Mouse (Mus musculus): ENCODE results near the gene Metap1d. TPM values are rescaled to one million over a fixed set of nuclear protein-coding genes. Genes with fewer than 3 reads are reported as not detected.

The Metap1d gene
- total and polyA plus RNA-seq, 3 experiments, result 18.9 to 28.3 (median 21.5) TPM

- H3K27ac ChIP-seq (ENCODE audit: insufficient read depth, low read depth), result no peak overlapping the region
- dilution Hi-C loops (cut with MboI; ENCODE audit: extremely low pct_ligation_motif_present, extremely low pct_unique_long_range_greater_than_20kb, low sequenced_read_pairs), result no loop called here
- no peak for TF ChIP-seq KAT2A (IDR thresholded peaks at IDR 0.05; ENCODE audit: insufficient replicate concordance, low read length)
- no peak for TF ChIP-seq ZMIZ1 (IDR thresholded peaks at IDR 0.05; ENCODE audit: low read depth, low read length)
- no peaks in the 10 kb centered on the region for H3K4me1 ChIP-seq (ENCODE audit: control insufficient read depth in 1 of 2, insufficient read depth in 2 of 2)
- no peaks in the 10 kb centered on the region for H3K79me2 ChIP-seq (replicated peaks; ENCODE audit: control insufficient read depth, extremely low read depth, insufficient read depth, poor library complexity, severe bottlenecking)
- H3K9me3 ChIP-seq (replicated peaks; ENCODE audit: low read length), result peaks cover 4% of the 10 kb centered on the region
- H3K9ac ChIP-seq (ENCODE audit: insufficient read depth, low read depth), result no peak overlapping the region
- no peak overlapping the region for H3K4me3 ChIP-seq (replicated peaks in 1 of 3; ENCODE audit: low read depth in 2 of 3, low read length in 2 of 3, poor library complexity in 1 of 3)
- no peak overlapping the region for H3K4me2 ChIP-seq (ENCODE audit: insufficient read depth, low read depth, poor library complexity, severe bottlenecking)
- no peak for DNase-seq (ENCODE audit: extremely low read depth)
- H3K36me3 ChIP-seq (replicated peaks in 1 of 2; ENCODE audit: control insufficient read depth in 1 of 2, insufficient read depth in 1 of 2, low read length in 1 of 2), result peaks cover 31 to 82% of the 10 kb centered on the region in 2 experiments
- H3K27me3 ChIP-seq (replicated peaks), result no peaks in the 10 kb centered on the region
- in situ Hi-C loops (cut with MboI; ENCODE audit: low pct_ligation_motif_present, low pct_unique_long_range_greater_than_20kb, low sequenced_read_pairs), result no loop called here
Measured at GRCm38 (mm10) chr2:71435440-71435839, 17.6 kb upstream of the Metap1d start.

DNA sequence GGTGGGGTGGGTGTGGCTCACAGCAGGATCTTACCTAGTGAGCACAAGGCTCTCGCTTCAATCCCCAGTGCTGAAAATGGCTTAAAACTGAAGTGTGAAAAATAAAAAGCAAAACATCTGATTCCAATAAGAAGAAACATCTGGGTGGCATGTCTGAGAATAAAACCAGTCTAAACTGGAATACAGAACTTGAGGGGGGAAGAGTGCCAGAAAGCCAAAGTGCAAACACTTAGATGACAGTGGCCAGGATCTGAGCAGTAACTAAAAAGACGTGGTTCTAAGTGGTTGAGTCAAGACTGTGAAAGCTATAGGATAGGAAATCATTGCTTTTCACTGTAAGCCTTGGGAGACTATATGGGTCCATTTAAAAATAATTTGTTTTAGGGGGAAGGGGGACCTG, 9.7 kb upstream of the Metap1d start:
- no peak overlapping the region for H3K27ac ChIP-seq (ENCODE audit: insufficient read depth, low read depth)
- in situ Hi-C loops (cut with MboI; ENCODE audit: low pct_ligation_motif_present, low pct_unique_long_range_greater_than_20kb, low sequenced_read_pairs) (no loop called here), dilution Hi-C loops (cut with MboI; ENCODE audit: extremely low pct_ligation_motif_present, extremely low pct_unique_long_range_greater_than_20kb, low sequenced_read_pairs) (no loop called here)
- H3K4me1 ChIP-seq (ENCODE audit: control insufficient read depth in 1 of 2, insufficient read depth in 2 of 2), result no peaks in the 10 kb centered on the region
- DNase-seq (ENCODE audit: extremely low read depth), result no peak
- peaks cover 18 to 34% of the 10 kb centered on the region in 2 experiments for H3K36me3 ChIP-seq (replicated peaks in 1 of 2; ENCODE audit: control insufficient read depth in 1 of 2, insufficient read depth in 1 of 2, low read length in 1 of 2)
- no peaks in the 10 kb centered on the region for H3K79me2 ChIP-seq (replicated peaks; ENCODE audit: control insufficient read depth, extremely low read depth, insufficient read depth, poor library complexity, severe bottlenecking)
- H3K27me3 ChIP-seq (replicated peaks), result no peaks in the 10 kb centered on the region
- no peak overlapping the region for H3K9ac ChIP-seq (ENCODE audit: insufficient read depth, low read depth)
- H3K4me3 ChIP-seq (replicated peaks in 1 of 3; ENCODE audit: low read depth in 2 of 3, low read length in 2 of 3, poor library complexity in 1 of 3), result no peak overlapping the region
- TF ChIP-seq UBTF (IDR thresholded peaks at IDR 0.05; ENCODE audit: low read depth, low read length) (no peak), RAD21 (IDR thresholded peaks at IDR 0.05; ENCODE audit: low read depth, low read length) (no peak), ZKSCAN1 (IDR thresholded peaks at IDR 0.05; ENCODE audit: borderline replicate concordance, low read depth, low read length) (no peak), USF1 (IDR thresholded peaks at IDR 0.05; ENCODE audit: low read depth, low read length) (no peak), NELFE (IDR thresholded peaks at IDR 0.05; ENCODE audit: low read depth, low read length) (no peak), MAX (IDR thresholded peaks at IDR 0.05; ENCODE audit: low read length) (no peak), MAFK (IDR thresholded peaks at IDR 0.05; ENCODE audit: insufficient replicate concordance, low read length) (no peak), USF2 (conservative IDR thresholded peaks at IDR 0.05; ENCODE audit: low read depth, low read length) (no peak), CHD1 (IDR thresholded peaks at IDR 0.05; ENCODE audit: low read depth, low read length) (no peak), HCFC1 (IDR thresholded peaks at IDR 0.05; ENCODE audit: low read depth, low read length) (no peak), EP300 (IDR thresholded peaks at IDR 0.05; ENCODE audit: low read length) (no peak), POLR2AphosphoS2 (IDR thresholded peaks at IDR 0.05; ENCODE audit: low read depth, low read length) (no peak), IRF4 (IDR thresholded peaks at IDR 0.05; ENCODE audit: low read depth, low read length) (no peak), POLR2A (IDR thresholded peaks at IDR 0.05; ENCODE audit: low read depth, low read length) (no peak), JUN (IDR thresholded peaks at IDR 0.05; ENCODE audit: insufficient read depth, low read depth, low read length) (no peak), ETS1 (conservative IDR thresholded peaks at IDR 0.05; ENCODE audit: low read depth, low read length) (no peak)
- H3K9me3 ChIP-seq (replicated peaks; ENCODE audit: low read length), result no peaks in the 10 kb centered on the region
- no peak overlapping the region for H3K4me2 ChIP-seq (ENCODE audit: insufficient read depth, low read depth, poor library complexity, severe bottlenecking)

Data from CH12.LX (cell line).